Comparison of ENCODE assay signal across 12 mouse cellular contexts in genomic region chr13:100954106-100954505, GRCm38 (mm10).
"Had no signal": no experiment of that assay in that cellular context is flagged by ENCODE, and none has a peak within 500 bp of the region (broad histone marks: within the 10 kb centered on the region; RNA-seq: fewer than 3 reads in every experiment).

No protein-coding gene starts in this region.

- ATAC-seq: hindbrain, postnatal 0 days had no signal

- H3K9ac ChIP-seq: limb, embryonic 12.5 days; liver, embryonic 14.5 days; midbrain, embryonic 12.5 days; neural tube, embryonic 13.5 days; stomach, embryonic 15.5 days had no signal

- H3K4me2 ChIP-seq: limb, embryonic 12.5 days; midbrain, embryonic 12.5 days; neural tube, embryonic 13.5 days; stomach, embryonic 15.5 days had no signal

- H3K4me1 ChIP-seq: stomach, embryonic 15.5 days had no signal

- H3K27me3 ChIP-seq: limb, embryonic 12.5 days; midbrain, embryonic 12.5 days; neural tube, embryonic 13.5 days; stomach, embryonic 15.5 days had no signal

- DNase-seq: kidney, adult 11 months; kidney, adult 9 months; kidney, postnatal 36 days; retina, postnatal 1 day; thymus, postnatal 4 days had no signal

- H3K36me3 ChIP-seq: limb, embryonic 12.5 days; midbrain, embryonic 12.5 days; neural tube, embryonic 13.5 days; stomach, embryonic 15.5 days had no signal

- H3K4me3 ChIP-seq: limb, embryonic 12.5 days; midbrain, embryonic 12.5 days; neural tube, embryonic 13.5 days; stomach, embryonic 15.5 days had no signal

- H3K9me3 ChIP-seq: limb, embryonic 12.5 days; midbrain, embryonic 12.5 days; neural tube, embryonic 13.5 days; stomach, embryonic 15.5 days had no signal

- H3K27ac ChIP-seq: hindbrain, postnatal 0 days; kidney, postnatal 0 days; limb, embryonic 12.5 days; liver, embryonic 14.5 days; midbrain, embryonic 12.5 days; neural tube, embryonic 13.5 days; stomach, embryonic 15.5 days had no signal
